Mouse (Mus musculus) lung, postnatal 4 days (tissue): ENCODE measurements around the gene Slc26a10.
A peak's percentile ranks its signal among the peaks of the same experiment; 100 is the strongest.

ENCODE experiments used
- DNase-seq, 2 experiments: peaks; one replicate each; pipeline ENCODE4 v3.0.0; 2021

The Slc26a10 gene

DNA sequence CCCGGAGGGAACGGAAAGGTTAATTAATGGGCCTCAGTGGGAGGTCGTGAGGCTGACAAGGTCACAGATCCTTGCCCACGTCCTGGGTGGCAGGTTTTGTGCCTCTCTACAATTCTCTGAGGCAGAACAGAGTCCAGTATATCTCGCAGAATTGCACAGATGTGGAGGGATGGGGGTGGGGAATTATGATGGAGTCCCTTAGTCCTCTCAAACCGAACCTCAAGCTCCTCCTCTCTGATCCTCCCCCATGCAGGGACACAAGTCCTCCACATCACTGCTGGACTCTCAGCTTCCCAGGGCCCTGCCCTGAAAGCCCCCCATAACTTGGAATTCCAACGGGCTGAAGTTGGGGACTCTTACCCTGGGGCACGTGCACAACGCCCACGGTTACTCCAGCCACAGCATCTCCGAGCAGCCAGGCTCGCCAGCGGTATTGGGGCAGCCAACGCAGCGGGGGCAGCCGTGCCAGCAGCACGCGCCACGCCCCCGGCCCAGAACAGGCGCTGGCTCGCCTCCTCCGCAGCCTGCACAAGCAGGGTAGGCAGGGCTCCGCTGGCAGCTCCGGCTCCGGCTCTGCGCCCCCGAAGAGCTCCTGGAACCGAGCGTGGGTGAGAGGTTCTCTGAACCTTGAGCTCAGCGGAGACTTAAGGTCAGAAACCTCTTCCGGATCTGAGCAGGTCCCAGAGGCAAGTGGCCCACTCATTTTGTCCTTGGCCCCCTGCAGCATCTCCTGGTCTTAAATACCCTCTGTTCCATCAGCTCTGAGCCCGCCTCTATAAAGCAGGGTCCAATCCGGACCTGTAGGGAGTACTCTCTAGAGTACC lies at the start of gene Slc26a10:
Gene Slc26a10 (minus strand): TSS at position 775 of the 824 bp plus-strand sequence.
- DNase-seq, result peak in 1 of 2 experiments; percentile 48

DNA sequence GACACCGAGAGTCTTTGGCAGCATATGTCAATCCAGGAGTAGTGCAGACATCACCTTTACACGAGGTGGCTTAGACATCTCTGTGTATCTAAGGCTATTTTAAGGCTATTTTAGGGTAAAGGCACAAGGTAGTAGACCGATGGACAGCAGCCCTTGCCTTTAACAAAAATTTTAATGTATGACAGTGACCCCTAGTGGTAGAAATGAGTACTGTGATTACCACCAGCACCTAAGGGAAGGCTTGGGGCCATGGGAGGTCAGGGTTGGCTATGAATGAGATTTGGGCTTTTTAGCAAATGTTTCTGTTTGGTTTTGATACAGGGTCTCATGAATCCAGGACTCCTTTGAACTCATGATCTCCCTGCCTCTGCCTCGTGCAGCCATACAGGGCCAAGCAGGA lies 48.5 kb upstream of the Slc26a10 start:
- DNase-seq, result peak in 1 of 2 experiments; percentile 59

DNA sequence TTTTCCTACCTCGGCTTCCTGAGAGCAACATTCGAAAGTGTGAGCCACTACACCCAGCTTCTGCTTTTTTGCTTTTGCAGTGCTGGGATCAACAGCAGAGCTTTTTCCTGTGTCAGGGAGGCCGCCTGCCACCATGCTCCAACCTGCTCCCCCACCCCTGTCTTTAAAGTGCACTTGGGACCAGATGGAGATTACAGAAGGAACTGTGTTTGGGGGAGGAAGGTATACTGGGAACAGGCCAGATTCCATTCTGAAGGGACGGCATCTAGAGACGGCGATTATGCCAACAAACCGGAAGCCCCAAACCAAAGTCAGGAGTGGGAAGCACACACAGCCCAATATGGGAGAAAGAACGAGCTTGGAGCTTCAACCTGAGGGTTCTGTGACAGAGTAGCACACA lies 46.7 kb upstream of the Slc26a10 start:
- no peak for DNase-seq

DNA sequence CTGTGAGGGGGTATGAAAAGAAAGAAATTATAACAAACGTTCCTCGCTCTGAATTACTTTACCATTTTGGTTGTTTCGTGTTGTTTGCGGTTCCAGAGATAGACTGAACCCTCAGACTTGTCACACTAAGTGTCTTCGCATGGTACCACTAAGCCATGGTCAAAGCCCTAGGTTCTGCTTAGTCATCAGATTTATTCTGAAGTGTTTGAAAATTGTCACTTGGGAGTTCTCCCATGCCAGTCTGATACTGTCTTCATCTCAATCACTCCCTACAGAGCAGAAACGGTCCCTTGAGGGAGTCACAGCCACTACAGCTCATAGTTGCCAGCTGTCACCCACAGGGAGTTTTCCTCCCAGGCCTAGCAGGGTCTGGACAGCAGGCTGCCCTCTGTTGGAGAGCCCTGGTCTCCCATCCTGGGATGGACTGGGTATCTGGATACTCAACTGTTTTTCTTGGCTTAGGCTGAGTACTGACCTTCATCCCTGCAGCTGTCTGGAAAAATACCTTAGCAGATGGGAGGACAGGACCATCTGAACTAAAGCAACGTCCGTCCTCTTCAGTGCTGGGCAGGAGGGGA lies 46.0 kb upstream of the Slc26a10 start:
- peak in 1 of 2 experiments; percentile 48 for DNase-seq

DNA sequence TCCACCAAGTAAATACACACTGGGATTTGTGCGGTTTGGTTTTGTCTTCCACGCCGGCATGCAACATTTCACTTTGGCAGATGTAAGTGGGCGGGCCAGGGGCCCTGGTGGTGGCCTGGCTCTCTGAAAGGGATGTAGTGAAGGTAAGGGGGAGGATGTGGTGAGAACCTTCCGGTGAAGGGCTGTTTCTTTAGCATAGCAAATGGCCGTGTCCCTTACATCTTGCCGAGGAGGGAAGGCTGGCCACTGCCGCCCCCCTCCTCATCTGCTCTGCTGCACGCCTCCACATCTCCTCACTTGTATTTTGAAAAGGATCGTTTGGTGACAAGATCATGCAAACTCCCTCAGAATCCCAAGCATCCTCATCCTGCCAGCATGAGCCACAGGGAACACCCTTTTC lies 45.3 kb upstream of the Slc26a10 start:
- no peak for DNase-seq

DNA sequence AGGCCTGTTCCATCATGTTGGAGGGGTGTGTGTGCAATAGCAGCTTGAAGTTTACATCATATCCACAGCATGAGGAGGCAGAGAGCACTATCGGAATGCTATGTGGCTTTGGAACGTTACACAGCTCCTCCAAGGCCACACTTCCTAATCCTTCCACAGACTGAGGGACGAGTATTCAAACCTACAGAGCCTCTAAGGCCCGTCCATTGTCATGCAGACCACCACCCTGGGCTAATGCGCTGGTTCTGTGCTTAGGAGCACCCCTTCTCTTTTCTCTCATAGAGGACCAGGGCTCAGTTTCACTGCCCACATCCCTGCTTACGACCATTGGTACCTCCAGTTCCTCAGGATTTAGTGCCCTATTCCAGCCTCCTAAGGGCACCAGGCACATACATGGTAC lies 44.8 kb upstream of the Slc26a10 start:
- no peak for DNase-seq

DNA sequence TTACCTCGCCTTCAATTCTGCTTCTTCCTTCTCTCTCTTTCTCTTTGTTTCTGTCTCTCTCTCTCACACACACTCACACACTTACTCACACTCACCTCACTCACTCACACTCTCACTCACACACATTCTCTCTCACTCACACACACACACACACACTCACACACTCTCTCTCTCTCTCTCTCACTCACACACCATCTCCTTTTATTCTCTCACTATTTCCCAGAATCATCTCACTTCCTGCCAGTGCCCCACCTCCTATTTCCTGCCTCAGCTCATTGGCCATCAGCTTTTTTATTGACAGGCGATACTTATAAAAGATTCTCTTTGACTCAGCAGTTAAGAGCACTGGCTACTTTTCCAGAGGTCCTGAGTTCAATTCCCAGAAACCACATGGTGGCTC lies 37.9 kb upstream of the Slc26a10 start:
- DNase-seq, result no peak

DNA sequence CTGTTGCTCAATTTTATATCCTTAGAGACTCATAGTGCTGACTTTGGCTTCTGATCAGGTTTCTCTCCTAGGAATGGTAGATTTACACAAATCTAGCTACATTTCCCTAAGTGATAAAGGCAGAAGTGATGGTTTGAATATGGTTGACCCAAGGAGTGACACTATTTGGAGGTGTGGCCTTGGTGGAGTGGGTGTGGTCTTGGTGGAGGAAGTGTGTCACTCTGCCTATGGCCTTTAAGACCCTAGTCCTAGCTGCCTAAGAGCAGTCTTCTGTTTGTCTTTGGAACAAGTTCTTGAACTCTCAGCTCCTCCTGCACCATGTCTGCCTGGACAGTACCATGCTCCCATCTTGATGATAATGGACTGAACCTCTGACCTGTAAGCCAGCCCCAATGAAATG lies 36.7 kb upstream of the Slc26a10 start:
- DNase-seq, result no peak

DNA sequence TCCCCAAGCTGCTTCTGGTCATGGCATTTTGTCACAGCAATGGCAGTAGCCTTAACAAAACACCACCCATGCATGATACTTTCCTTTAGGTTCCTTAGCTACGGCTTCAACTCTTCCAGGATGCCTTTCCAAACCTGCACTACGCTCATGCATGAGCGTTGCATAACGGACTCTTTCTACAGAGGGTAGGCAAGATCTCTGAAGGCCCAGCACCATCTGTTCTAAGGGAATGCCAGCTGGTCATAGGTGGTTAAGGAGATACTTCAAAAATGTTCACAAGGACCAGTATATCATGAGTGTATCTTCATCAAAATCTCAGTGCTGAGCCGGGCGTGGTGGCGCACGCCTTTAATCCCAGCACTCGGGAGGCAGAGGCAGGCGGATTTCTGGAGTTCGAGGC lies 36.0 kb upstream of the Slc26a10 start:
- DNase-seq, result no peak

DNA sequence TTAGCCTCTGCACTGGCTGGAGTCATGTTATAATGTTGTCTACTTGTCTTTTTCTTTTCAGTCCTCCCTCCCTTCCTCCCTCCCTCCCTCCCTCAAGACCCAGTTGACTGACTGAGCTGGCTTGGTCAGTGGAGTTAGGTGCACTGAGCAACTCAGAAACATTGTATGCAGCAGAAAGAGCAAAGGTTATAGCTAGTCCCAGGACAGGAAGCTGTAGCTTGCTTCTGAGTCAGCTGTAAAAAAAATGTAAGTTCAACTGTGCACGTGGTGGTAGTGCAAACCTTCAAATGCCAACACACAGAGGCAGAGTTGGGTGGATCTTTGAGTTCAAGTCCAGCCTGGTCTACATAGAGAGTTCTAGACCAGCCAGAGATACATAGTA lies 34.0 kb upstream of the Slc26a10 start:
- DNase-seq, result no peak

DNA sequence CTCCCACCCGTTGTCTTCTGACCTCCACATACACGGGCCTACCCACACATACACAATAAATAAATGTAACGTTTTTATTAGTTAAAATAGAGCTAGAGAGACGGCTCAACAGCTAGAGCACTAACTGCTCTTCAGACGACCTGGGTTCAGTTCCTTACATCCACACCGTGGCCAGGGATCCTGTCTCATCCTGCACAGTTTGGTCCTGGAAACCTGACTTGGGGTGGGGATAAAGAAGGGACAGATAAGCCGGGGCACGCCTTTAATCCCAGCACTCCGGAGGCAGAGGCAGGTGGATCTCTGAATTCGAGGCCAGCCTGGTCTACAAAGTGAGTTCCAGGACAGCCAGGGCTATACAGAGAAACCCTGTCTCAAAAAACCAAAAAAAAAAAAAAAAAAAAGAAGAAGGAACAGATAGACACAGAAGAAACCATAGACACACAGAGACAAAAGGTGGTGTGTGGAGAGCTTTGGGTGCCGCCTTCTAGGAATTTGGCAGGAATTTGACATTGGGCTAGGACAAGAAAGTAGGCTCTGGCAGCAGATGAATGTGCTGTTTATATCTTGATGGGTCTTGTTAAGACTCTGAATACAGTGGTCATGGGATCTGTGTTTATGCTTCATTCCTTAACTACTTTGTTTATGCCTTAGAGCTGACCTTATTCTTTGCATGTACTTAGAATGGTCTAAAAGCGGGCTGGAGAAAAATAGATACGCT lies 33.4 kb upstream of the Slc26a10 start:
- DNase-seq, result no peak

DNA sequence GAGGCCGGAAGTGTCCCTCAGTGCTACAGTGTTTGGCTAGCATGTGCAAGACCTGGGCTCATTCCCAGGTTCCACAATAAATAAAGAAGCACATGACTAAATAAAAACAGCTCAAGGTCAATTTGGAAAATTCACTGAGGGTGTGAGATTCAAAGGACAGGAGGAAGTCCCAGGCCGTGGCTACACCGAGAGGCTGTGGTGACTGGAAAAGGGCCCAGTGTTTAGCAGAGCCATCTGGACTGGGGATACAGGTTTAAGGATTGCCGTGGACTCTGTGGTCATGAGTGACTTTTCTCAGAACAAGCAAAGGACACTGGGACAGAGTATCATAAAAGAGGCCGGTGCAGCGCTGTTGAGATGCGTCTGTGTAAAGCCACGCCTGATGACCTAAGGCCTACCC lies 32.8 kb upstream of the Slc26a10 start:
- DNase-seq, result no peak

DNA sequence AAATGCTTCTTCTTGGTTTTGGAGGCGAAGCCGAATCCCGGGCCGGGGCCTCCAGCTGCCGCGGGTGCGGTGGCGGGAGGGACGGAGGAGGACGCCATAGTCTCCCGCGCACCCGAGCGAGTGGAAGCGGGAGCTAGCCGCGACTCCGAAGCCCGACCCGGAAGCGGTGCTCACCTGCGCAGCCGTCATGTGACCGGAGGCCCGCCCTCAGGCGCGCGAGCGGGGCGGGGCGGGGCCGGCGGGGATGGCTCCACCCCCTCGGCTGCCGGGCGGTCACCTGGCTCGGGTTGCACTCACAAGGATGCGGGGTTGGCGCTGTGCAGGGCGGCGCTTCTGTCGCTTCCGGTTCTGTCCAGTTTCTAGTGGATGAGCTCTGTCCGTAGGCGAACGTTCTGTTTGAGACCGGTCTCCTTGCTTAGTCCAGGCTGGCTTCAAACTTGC lies 31.0 kb upstream of the Slc26a10 start, which contains the start of gene Pip4k2c:
Gene Pip4k2c (minus strand): TSS at position 172 of the 441 bp plus-strand sequence.
- DNase-seq, result peak; percentile 92 to 95

DNA sequence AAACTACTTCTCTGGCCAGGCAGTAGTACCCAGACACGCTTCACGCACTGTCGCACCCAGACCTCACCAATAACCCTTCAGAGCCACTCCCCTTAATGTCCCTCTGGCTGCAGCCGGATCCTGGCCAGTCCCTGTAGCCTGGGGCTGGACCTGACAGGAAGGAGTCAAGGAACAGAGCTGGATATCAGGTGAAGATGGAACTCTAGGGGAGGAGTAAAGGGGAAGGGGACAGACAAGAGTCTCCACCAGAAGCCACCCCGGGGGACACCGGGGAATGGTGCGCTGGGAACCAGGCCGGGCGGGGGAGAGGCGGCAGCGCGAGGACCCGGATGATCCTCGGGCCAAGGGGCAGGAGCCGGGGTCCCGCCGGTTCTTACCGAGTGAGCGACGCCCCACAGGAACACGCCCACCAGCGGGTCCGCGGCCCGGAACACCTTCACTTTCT lies 30.5 kb upstream of the Slc26a10 start:
- peak in 1 of 2 experiments; percentile 43 for DNase-seq

DNA sequence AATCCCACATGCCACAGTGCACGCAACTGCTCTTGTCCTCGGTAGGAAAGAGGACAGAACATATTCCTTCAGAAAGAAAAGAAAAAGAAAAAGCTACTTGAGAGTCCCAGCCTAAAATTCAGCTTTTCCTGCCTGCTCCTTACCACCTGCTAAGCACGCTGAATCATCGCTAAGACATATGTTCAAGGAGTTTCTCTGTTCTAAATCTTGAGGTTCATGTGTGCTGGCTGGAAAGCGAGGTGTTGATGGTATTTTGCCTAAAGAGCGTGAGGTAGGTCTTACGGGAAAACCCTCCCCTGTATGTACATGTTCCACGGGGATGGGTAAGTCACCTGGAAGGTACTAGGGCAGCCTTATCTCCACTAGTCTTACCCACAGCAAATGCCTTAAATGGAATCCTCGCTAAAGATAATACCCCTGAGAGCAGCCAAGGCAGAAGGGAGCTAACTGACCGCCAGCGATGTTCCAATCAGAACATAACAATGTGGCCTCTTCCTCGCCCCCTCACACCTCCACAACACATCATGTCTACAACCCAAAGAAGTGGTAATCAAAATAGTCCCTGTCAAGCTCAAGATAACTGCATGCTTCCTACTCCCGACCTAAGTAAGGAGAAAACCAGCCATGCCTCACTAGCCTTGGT lies 29.6 kb upstream of the Slc26a10 start:
- DNase-seq, result no peak

DNA sequence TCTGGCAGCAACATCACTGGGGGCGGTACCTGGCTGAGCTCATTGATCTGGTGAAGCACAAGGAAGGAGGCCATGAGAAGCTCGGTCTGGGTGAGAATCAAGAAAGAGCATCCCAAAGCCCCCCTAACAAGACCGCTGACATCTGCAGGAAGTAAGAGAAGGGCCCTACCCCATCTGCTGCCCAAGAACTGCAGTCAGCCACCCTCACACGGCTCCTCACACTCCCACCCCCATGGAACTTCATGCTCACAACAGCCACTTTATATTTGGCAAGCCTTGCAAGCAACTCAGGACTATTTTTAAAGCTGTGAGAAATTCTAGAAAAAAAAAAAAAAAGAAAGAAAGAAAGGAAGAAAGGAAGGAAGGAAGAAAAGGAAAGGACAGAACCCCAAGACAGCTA lies 28.5 kb upstream of the Slc26a10 start:
- no peak for DNase-seq

DNA sequence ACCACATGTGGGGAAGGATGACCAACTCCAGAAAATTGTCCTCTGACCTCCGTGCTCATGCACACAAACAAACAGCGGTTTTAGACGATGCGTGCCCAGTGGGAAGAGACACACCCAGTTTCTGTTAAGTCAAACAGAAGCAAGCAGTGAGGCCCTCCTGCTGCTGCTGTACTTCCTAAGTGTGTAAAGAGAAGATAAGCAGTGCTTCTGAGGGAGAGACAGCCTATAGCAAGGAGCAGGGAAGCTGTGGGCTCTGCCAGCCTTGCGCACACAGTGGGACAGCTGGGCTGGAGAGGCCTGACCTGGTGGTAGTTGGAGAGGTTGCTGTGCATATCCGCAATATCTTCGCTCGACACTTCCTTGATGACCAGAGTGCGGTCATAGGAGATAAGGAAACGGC lies 24.9 kb upstream of the Slc26a10 start:
- no peak for DNase-seq

DNA sequence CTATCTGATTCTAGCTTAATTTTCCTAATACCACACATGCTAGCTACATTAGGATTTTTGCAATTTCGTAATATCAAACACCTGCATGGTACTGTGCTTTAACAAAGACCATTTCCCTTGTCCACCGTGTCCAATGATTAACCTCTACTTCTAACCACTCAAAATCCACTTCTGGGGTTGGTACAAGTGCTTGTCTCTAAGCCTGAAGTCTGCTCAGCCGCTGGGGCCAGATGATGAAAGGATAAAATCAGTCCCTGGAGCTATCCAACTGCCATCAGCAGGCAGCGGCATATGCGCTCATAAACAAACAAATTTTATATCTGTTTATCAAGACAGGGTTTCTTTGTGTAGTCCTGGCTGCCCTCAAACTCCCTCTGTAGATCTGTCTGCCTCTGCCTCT lies 24.1 kb upstream of the Slc26a10 start:
- no peak for DNase-seq

DNA sequence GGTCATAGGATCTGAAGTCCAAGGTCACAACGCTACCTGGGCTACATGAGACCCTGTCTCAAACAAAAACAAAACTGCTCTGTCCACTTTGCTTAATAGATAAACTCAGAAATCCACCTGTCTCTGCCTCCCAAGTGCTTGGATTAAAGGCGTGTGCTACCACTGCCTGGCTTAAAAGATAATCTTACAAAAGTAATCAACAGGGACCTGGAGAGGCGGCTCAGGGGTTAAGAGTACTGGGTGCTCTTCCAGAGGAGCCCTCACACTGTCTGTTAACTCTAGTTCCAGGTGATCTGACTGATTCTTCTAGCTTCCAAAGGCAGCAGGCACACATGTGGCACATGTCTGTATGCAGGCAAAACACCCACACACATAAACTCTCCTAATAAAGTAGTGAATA lies 22.7 kb upstream of the Slc26a10 start:
- no peak for DNase-seq

DNA sequence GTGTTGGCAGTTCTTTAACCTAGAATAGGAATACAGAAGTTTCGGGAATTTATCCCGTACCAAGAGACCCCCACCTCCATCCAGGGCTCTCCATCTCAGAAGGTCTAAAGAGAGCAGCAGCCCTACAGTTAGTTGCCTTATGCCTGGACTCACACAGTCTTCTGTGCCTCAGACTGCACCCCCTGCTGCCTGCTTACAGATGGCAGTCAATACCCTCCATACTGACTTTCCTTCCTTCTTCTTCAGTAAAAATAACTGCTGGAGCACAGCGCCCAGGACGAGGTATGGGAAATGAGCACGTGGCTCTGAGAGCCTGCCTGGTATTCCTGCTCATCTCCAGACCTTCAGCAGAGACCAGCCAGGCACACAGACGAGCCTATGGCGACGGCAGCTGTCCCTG lies 19.8 kb upstream of the Slc26a10 start:
- no peak for DNase-seq

DNA sequence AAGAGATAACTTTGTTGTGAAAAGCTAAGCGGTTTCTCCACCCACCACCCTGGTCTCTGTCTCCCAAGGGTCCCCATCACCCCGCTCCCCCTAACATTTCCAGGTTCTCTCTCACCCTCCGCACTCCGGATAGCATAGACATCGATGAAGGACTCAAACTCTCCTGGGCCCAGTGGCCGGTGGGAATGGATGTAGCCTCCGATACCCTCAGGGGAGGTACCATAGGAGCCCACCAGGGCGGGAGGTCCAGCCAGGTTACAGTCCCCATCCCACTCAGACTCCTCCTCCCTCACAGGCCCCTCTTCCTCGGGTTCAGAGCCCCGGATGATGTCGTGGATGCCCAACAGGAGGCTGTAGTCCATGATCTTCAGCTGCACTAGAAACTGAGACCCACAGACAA lies 19.0 kb upstream of the Slc26a10 start:
- DNase-seq, result no peak

DNA sequence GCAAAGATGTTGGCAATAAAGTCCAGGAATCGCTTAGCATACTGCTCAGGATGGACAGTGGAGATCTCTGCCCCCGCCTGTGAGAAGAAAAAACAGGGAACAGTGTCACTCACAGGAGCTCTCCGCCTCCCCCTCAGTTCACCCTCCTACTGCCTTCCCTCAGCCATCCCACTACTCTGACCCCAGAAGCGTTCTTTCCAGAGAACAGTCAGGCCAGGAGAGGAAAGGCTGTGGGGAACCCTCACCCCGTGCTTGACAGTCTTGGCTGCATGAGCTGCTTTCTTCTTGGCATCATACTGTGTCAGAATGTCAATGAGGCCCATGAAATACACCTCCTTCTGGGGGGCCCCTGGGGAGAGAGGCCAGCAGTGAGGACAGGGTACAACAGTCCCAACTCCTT lies 18.6 kb upstream of the Slc26a10 start:
- no peak for DNase-seq

DNA sequence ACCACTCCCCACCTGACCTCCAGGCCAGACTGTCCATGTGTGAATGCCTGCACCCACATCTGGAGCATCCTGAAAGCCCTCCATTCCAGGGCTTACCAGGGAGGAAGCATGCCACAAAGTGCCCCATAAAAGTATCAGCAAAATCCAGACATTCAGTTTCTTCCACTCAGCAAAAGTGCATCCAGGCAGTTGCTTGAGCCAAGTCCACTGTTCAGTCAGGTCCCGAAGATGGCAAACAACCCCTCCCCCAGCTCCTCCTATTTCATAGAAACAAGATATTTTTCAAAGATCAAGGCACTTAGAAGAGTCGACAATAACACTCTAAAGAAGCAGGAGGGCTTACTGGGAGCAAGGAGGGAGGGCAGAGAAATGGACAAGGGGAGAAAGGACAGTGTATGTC lies 18.0 kb upstream of the Slc26a10 start:
- DNase-seq, result no peak
